Mouse (Mus musculus) G1E (cell line): ENCODE measurements around the gene Zmynd15. TPM values are rescaled to one million over a fixed set of nuclear protein-coding genes. Genes with fewer than 3 reads are reported as not detected.

ENCODE experiments used
- ATAC-seq: 2 replicates; pipeline ENCODE4 v1.8.0; 2016; ENCODE audit warnings: mild to moderate bottlenecking; ENCODE audit not compliant: insufficient number of reproducible peaks, poor library complexity, low FRiP score, severe bottlenecking; ENCODE audit errors: extremely low read depth
- DNase-seq: peaks from one replicate; pipeline ENCODE4 v3.0.0; 2012; ENCODE audit warnings: low spot score
- H3K27me3 ChIP-seq: 2 replicates; pipeline ENCODE4 v1.6.1; 2012; ENCODE audit warnings: mild to moderate bottlenecking, low read length, inconsistent platforms; ENCODE audit not compliant: insufficient read depth
- H3K36me3 ChIP-seq: replicated peaks from 2 replicates; pipeline ENCODE3; 2012; ENCODE audit warnings: mild to moderate bottlenecking, inconsistent platforms
- H3K4me1 ChIP-seq: 2 replicates; pipeline ENCODE4 v1.6.1; 2012; ENCODE audit warnings: low read depth, low read length, inconsistent platforms, mixed read lengths; ENCODE audit not compliant: insufficient read depth
- H3K4me3 ChIP-seq: 2 replicates; pipeline ENCODE4 v1.5.1; 2012; ENCODE audit warnings: low read depth, mild to moderate bottlenecking, inconsistent platforms, low read length, moderate library complexity, mixed read lengths
- H3K9me3 ChIP-seq: replicated peaks from 2 replicates; pipeline ENCODE4 v1.6.1; 2012; ENCODE audit warnings: inconsistent platforms
- CTCF ChIP-seq: IDR thresholded peaks from 2 replicates; pipeline ENCODE4 v1.5.1; 2012; ENCODE audit warnings: low read depth, low read length, inconsistent platforms, mixed read lengths
- GATA1 ChIP-seq: IDR thresholded peaks from 2 replicates; pipeline ENCODE4 v1.6.1; 2012; ENCODE audit warnings: borderline replicate concordance, low read length, inconsistent platforms, mixed read lengths
- GATA2 ChIP-seq: IDR thresholded peaks from 2 replicates; pipeline ENCODE4 v1.6.1; 2012; ENCODE audit warnings: low read depth, low read length, inconsistent platforms, borderline replicate concordance
- POLR2AphosphoS5 ChIP-seq: IDR thresholded peaks from 2 replicates; pipeline ENCODE4 v1.6.1; 2012; ENCODE audit warnings: low read depth, low read length, inconsistent platforms; ENCODE audit not compliant: insufficient replicate concordance
- TAL1 ChIP-seq: conservative IDR thresholded peaks from 2 replicates; pipeline ENCODE4 v1.6.1; 2012; ENCODE audit warnings: low read depth, low read length, inconsistent platforms, mixed read lengths
- polyA plus RNA-seq: library from polyadenylated mRNA; stranded (reverse); fragments of >175 nt; gene quantifications from 2 replicates; pipeline ENCODE4 v1.2.3, GENCODE M21; 2012
- total RNA-seq, 2 experiments: library from RNA; stranded (forward) in 1 of 2; stranded (reverse) in 1 of 2; fragments of 200-1000 nt in 1 of 2; fragments of >200 nt in 1 of 2; fragmentation: Nextera tagmentation in 1 of 2; gene quantifications; 2 replicates each; pipeline ENCODE4 v1.2.3; 2014 to 2017

Gene Zmynd15
- total and polyA plus RNA-seq, 3 experiments = 0.66 TPM; not detected in 2

DNA sequence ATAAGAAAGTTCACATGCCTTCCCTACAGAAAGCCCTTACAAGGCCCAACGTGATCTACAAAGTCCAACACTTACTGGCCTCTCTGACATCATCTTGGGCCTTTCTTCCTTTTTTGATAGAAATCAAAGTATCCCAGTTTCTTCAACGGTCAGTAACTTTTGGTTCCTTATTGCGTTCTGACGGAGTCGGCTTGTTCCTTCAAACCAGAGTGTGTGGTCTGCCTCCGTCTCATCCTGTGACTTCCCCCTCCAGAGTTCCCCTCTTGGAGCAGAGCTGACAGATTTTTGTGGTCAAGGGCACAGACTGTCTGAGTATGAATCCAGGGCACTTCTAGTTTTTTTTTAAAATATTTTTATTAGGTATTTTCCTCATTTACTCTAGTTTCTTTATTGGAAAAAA, 30.5 kb downstream of the Zmynd15 start:
- peaks cover 25% of the 10 kb centered on the region for H3K27me3 ChIP-seq
- no peak overlapping the region for H3K4me3 ChIP-seq
- no peak for TF ChIP-seq GATA1
- no peak for TF ChIP-seq CTCF
- no peaks in the 10 kb centered on the region for H3K36me3 ChIP-seq
- ATAC-seq = no peak
- H3K9me3 ChIP-seq = no peaks in the 10 kb centered on the region
- no peak for DNase-seq
- no peaks in the 10 kb centered on the region for H3K4me1 ChIP-seq

DNA sequence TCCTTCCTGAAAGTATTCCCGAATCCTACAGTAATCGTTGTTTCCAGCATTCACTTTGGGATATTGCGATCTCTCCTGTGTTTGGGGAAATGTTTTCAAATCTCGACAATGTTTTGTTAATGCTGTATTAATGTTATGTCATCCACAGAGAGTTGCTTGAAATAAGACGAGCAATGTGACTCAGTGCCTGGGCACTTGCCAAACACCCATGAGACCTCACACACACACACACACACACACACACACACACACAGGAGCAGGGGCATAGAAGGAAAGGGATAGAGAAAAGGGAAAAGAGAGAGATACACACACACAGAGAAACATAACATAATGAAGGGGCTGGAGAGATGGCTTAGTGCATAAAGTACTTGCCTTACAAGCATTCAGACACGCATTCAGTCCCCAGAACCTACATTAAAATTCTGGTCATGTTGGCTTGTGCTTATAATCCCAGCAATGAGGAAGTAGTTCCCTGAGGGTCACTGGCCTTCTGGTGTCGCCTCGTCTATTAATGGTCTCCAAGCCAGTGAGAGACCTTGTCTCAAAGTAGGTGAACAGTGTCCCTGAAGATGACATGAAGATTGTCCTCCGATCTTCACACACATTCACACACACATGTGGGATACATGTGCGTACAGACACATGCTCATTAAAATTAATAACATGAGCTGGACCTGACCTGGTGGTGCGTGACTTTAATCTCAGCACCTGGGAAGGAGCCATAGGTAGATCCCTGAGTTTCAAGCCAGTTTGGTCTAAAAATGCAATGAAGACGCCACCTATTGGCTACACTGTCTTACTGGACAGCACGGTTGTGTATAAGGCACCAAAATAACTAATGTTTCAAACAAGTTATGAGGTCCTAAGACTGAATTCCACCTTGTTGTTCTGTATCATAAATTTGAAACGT, 40.6 kb downstream of the Zmynd15 start:
- no peak for TF ChIP-seq TAL1
- no peak for TF ChIP-seq GATA2
- no peak for TF ChIP-seq POLR2AphosphoS5
- no peak for TF ChIP-seq GATA1
- no peak for TF ChIP-seq CTCF
- Histone ChIP-seq H3K4me1 (peaks cover 1% of the 10 kb centered on the region), H3K27me3 (peaks cover 25% of the 10 kb centered on the region), H3K36me3 (no peaks in the 10 kb centered on the region), H3K9me3 (no peaks in the 10 kb centered on the region), H3K4me3 (no peak overlapping the region)
- no peak for ATAC-seq
- DNase-seq = no peak

DNA sequence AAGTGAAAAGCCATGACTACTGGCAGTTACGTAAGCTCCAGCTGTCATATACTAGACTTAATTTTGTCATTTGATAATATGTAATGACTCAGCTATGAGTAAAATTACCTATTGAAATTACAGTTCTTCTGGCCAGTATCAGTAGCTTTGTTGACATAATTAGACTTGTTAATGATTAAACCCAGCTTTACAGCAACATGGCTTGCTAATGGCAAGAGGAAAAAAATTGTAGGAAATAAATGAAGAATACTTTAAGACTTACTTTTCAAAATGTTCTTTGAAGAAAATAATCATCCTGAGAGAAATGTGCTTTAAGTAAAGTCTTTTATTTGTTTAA, 41.2 kb downstream of the Zmynd15 start:
- no peak for ATAC-seq
- Histone ChIP-seq H3K9me3 (no peaks in the 10 kb centered on the region), H3K4me3 (no peak overlapping the region), H3K4me1 (peaks cover 7% of the 10 kb centered on the region), H3K27me3 (peaks cover 29% of the 10 kb centered on the region), H3K36me3 (no peaks in the 10 kb centered on the region)
- no peak for DNase-seq
- no peak for TF ChIP-seq TAL1
- no peak for TF ChIP-seq POLR2AphosphoS5
- no peak for TF ChIP-seq GATA2
- no peak for TF ChIP-seq CTCF
- no peak for TF ChIP-seq GATA1

DNA sequence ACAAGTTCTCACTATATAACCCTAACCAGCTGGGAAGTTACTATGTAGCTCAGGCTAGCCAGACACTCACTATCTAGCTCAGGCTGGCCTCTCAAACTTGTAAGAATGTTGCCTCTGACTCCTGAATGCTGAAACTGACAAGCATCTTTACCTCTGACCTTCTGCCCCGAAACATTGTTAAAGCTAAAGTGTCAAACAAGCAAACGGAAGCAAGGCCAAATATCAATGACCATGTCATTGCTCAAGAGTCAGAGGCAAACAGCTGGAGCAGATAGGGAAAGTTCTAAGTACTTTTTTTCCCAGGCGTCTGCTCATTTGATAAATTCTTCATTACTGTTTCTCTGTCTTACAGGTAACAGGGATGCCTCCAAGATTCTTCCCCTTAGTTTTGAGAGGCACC, 42.8 kb downstream of the Zmynd15 start:
- Histone ChIP-seq H3K36me3 (no peaks in the 10 kb centered on the region), H3K9me3 (no peaks in the 10 kb centered on the region), H3K4me1 (peaks cover 13% of the 10 kb centered on the region), H3K4me3 (no peak overlapping the region), H3K27me3 (peaks cover 27% of the 10 kb centered on the region)
- DNase-seq (no peak), ATAC-seq (no peak)
- TF ChIP-seq CTCF (no peak), TAL1 (no peak), POLR2AphosphoS5 (no peak), GATA1 (no peak), GATA2 (no peak)

DNA sequence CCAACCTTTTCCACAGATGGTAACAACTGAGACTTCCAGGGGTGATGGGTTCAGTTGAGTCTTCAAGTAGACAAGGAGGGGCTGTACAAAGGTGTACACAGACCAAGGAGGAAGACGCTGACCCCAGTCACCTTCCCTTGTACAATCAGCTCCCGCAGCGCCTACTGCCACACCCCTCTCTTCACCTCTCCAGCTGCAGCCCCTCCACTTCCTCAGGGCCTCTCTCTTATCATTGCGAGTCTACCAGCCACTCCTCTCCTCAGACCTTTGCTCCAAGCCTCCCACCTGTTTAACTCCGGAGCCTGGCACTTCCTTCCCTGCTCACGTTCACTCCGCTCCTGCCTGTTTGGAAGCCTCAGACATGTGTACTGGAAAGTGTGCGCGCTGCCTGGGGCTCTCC, 45.7 kb downstream of the Zmynd15 start, which contains the start of gene Tm4sf5:
Gene Tm4sf5 (plus strand): TSS at position 275 of the 400 bp plus-strand sequence.
- ATAC-seq = no peak
- Histone ChIP-seq H3K9me3 (no peaks in the 10 kb centered on the region), H3K4me3 (no peak within 1 kb of the TSS), H3K36me3 (no peaks in the 10 kb centered on the region), H3K4me1 (peaks cover 13% of the 10 kb centered on the region), H3K27me3 (peaks cover 42% of the 10 kb centered on the region)
- DNase-seq = no peak
- TF ChIP-seq CTCF (no peak), GATA1 (no peak), GATA2 (no peak), TAL1 (no peak), POLR2AphosphoS5 (no peak)

DNA sequence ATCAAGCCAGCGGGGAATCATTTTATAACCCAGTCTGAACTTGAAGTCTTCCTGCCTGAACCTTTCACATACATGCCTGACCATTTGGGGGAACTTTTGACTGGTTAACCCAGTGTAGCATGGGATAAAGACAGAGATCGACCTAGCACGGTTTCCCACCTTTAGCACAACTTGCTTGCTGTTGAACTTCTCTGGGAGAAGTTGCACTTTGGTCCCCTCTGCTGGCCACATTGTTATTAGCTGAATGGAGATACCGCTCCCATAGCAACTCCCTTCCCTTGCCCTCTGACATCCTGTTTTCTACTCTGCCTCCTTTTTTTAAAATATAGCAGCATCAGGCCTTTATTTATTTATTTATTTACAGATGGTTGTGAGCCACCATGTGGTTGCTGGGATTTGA, 47.2 kb downstream of the Zmynd15 start:
- H3K4me1 ChIP-seq = peaks cover 13% of the 10 kb centered on the region
- no peaks in the 10 kb centered on the region for H3K36me3 ChIP-seq
- TF ChIP-seq GATA1 = no peak
- TF ChIP-seq CTCF = 0 out of 2 replicates have a peak, but pooled peaks have one; percentile 30
- no peak for TF ChIP-seq GATA2
- TF ChIP-seq POLR2AphosphoS5 = no peak
- TF ChIP-seq TAL1 = no peak
- H3K9me3 ChIP-seq = no peaks in the 10 kb centered on the region
- no peak overlapping the region for H3K4me3 ChIP-seq
- peak; percentile 60 for DNase-seq
- peaks cover 50% of the 10 kb centered on the region for H3K27me3 ChIP-seq
- ATAC-seq = no peak
